Mouse (Mus musculus): ENCODE measurements at regions not wholly inside any gene's neighbourhood (a gene's known extent, or its start where the extent isn't known, plus 50 kb on each side); places are given as distances from the start of the nearest gene placed in this dataset.
"Not testable (repeated sequence)": the region's sequence is repeated elsewhere in the genome, so short reads cannot be mapped to it uniquely, and the experiment has no call there.

- DNase-seq (ENCODE audit: low spot score in 2 of 2): no peak
Measured at GRCm38 (mm10) chr9:9606322-9606721, 367.4 kb upstream of the Arhgap42 start.

- DNase-seq (ENCODE audit: low spot score in 2 of 2): no peak
Measured at GRCm38 (mm10) chr9:9591263-9591662, 352.4 kb upstream of the Arhgap42 start.

GRCm38 (mm10) chr9:9583011-9583605 lies 344.2 kb upstream of the Arhgap42 start:
- DNase-seq (ENCODE audit: low spot score in 2 of 2): peak; percentile 37 to 66

GRCm38 (mm10) chr9:9582301-9583010 lies 343.6 kb upstream of the Arhgap42 start:
- DNase-seq (ENCODE audit: low spot score in 2 of 2): no peak

GRCm38 (mm10) chr9:9568040-9568649 lies 329.2 kb upstream of the Arhgap42 start:
- no peak for DNase-seq (ENCODE audit: low spot score in 2 of 2)

- DNase-seq (ENCODE audit: low spot score in 2 of 2): no peak
Measured at GRCm38 (mm10) chr9:9564551-9564950, 325.6 kb upstream of the Arhgap42 start.

DNA sequence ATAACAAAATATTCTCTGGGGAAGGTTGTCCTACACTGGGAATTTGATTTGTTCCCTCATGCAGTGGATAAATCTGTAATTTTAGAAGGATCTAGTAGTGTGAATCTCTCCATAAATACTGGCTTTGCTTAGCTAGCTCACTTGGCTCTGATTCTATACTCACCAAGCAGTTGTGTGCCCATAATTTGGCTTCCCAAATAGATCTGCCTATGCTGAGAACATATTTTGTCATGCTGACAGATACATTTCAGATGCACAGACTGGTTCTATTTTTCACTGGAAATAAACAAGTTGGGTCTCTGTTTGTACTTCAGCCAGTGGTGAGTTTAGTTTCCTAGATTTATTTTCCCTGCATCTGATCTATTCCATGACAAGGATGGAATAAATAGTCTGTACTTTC lies 309.8 kb upstream of the Arhgap42 start:
- DNase-seq (ENCODE audit: low spot score in 2 of 2): peak in 1 of 2 experiments; percentile 17

DNA sequence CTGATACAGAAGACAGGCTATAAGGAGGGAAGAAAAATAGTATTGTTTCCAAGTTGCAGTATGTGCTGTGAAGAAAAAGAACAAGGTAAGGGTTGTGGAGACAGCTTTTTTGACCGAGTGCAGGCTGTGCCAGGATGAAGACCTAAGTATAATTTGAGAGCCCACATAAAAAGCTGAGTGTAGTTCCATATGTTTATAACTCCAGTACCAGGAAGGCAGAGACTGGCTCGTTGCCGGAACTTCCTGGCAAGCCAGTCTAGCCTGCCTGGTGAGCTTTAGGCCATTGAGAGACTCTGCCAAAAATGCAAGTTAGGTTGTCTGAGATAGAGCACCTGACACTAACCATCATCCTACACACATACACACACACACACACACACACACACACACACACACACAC lies 308.7 kb upstream of the Arhgap42 start:
- DNase-seq (ENCODE audit: low spot score in 2 of 2): peak; percentile 13 to 58

DNA sequence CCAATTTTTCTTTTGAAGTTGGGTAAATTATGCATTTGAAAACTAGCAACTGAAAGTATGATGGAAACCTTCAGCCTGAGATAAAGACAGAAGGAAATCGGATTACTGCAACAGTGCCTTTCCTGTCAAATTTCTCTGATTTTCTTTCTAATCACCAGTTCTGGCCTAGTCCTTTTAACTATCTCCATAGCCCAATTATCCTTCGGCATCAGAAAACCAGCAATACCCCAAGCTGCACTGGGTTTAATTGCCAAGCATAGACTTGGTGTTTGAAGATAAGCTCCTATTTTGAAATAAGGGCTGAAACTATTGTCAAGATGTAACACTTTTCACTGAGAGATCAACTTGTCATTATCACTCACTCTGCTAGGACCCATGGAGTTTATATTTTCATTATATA lies 308.2 kb upstream of the Arhgap42 start:
- no peak for DNase-seq (ENCODE audit: low spot score in 2 of 2)

DNA sequence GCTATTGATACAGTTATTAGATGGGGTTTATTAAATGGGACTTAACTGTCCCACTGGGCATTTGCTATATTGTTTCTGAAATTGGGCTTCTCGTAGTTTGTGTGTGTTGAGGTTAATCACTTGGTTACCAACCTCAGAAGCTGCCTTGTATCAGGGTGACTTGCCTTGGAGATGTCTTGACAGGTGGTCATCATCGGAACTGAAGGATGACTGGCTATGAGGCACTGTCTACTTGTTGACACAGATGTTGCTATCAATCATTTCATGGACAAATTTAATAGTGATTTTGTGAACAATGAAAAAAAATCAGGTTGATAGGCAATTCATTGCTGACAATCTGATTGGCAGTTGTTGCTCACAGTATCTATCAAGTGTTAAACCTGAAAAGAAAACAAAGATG lies 261.4 kb upstream of the Arhgap42 start:
- DNase-seq (ENCODE audit: low spot score in 2 of 2): no peak

DNA sequence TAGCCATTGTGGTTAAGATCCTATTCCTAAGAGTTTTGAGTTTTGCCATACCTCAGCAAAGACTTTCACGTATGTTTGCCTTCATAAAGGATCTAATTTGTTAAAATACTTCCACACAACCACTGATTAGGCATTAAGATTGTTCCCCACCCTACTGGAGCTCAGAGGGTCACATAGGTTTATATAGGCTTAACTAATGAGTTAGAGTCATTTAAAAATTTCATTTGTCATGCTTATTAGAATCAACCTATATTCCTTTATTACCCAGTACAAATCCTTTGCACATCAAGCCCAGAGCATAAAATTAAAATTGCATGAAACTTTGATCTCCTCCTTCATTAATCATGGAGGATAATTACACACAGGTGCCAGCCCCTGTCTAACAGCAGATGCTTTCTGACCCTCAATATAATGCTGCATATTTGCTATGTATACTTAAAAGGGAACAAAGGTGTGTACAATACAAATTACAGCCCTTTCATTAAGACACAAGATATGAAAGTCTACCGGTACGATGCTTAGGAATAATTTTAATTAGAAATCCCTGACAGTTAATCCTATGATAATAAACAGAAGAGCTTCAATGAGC lies 254.8 kb upstream of the Arhgap42 start:
- DNase-seq (ENCODE audit: low spot score in 2 of 2): no peak

DNA sequence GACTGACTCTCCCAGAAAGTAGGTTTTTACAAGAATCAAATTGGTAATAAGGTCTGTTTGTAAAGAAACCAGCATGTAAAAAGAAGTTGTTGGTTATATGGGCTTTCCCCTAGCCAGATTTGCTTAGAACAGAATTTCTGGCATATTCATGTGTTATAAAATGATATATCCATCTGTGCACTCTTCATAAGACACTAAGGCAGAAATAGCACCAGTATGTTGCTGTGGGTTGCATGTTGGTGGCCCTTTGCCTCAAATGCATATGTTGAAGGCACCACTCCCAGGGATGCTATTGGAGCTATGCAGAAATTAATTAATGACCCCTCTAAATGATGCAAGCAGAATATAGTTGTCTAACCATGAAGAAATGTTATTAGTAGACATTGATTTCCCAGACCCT lies 238.2 kb upstream of the Arhgap42 start:
- DNase-seq (ENCODE audit: low spot score in 2 of 2): peak in 1 of 2 experiments; percentile 24

DNA sequence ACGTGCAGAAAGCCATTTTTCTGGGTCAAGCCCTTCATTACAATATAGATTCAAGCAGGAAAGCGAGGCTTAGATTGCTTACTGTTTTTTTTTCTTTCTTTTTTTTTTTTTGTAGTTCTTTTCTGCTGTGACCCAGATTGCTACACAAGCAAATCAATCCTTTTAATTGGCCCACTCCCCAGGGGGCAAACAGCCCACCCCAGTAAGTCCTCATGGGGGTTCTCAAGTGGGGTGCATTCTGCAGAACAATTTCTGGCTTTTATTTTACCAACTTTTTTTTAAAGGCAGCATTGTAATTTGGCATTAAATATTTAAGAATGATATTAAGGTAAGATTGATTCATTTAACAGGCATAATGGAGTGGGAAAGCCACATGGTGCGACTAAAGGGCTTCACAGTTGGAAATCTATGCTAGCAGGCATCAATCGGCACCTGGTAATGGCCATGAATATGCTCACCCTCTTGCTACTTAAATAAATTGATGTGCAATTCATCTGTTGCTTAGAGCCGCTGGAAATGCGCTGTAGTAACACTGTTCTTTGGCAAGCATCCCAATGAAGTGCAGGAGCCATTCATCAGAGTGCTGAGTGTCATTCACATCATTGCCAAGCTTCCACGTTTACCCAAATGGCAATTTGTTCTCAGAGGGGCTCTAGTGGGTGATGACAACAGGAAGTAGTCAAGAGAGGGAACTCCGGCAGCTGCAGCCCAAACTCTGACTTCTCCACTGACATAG lies 236.3 kb upstream of the Arhgap42 start:
- DNase-seq (ENCODE audit: low spot score in 2 of 2): no peak

GRCm38 (mm10) chr9:9444213-9444612 lies 205.3 kb upstream of the Arhgap42 start:
- no peak for DNase-seq (ENCODE audit: low spot score in 2 of 2)

DNA sequence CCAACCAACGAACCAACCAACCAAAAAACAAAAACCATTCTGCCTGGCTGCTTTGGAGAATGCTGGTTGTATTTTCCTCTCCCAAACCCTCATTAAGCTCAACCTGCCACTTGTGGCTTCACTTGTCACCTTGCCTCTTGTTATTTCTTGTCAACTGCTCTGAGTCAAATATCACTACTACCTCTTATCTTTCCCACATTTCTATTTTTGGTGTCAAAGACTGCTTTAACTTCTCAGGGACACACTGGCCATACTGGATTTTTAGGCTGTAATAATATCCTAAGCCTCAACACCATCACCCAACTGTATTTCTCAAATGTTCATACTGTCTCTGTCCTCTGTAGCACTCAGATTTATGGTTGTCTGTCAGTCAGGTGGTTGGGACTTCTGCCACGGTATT lies 181.4 kb upstream of the Arhgap42 start:
- no peak for DNase-seq (ENCODE audit: low spot score in 2 of 2)

- no peak for DNase-seq (ENCODE audit: low spot score in 2 of 2)
Measured at GRCm38 (mm10) chr9:9412460-9413181, 173.7 kb upstream of the Arhgap42 start.

DNA sequence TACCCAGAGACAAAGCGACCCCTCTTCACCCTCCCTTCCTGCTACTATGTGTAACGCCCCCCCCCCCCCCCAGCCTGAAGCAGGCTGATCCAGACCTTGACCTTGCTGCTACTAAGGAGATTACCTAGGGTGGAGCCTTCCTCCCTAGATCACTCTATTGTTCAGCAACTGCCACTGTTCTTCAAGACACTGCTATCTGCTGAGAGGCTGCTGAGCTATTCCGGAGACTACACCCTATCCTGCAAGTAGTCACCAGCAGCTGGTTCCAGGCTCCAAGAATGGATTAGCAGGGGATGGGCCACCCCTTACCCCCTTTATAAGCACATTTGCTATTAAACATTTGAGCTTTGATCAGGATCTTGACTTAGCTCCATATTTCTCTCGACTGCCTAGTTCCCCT lies 155.3 kb upstream of the Arhgap42 start:
- DNase-seq (ENCODE audit: low spot score in 2 of 2): not testable (repeated sequence)

DNA sequence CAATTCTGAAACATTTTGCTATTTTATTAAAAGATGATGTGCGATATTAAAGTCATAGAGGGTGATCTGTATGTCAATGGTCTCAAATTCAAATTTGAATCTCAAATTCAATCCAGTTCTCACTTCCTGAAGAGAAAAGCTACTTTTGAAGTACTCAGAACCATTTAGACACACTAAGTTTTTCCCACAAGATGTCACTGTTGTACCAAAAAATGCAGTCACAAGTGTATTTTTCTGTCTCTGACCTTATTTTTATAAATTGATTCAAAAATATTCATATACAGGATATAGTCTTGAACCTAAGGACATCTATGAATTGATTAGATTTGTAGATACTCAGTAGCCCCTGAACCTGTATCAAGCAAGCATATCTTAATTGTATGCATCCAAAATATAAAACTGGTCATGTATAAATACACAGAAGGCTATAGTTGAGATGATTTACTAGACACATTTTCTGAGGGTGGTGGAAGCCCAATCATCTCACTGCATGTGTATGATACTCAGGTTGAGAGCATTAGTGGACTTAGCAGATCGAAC lies 137.8 kb upstream of the Arhgap42 start:
- no peak for DNase-seq (ENCODE audit: low spot score in 2 of 2)

- DNase-seq (ENCODE audit: low spot score in 2 of 2): peak; percentile 58 to 87
Measured at GRCm38 (mm10) chr9:9375304-9375904, 136.5 kb upstream of the Arhgap42 start.

GRCm38 (mm10) chr9:9372594-9372993 lies 133.7 kb upstream of the Arhgap42 start:
- peak in 1 of 2 experiments; percentile 33 for DNase-seq (ENCODE audit: low spot score in 2 of 2)

- no peak for DNase-seq (ENCODE audit: low spot score in 2 of 2)
Measured at GRCm38 (mm10) chr9:9368731-9369130, 129.8 kb upstream of the Arhgap42 start.

All from frontal cortex, postnatal 36 days (tissue).